Mouse (Mus musculus): Measurements from ENCODE around the gene Fgfr2. TPM values are rescaled to one million over a fixed set of nuclear protein-coding genes. Genes with fewer than 3 reads are reported as not detected.

Fgfr2 gene
- polyA plus RNA-seq, 1 experiment from 2014 or later, result 137 TPM

GRCm38 (mm10) chr7:132094666-132095065 is 1028.5 kb downstream of the Fgfr2 start:
- Histone ChIP-seq H3K4me3 (replicated peaks) (no peak overlapping the region), H3K4me1 (peaks cover 11% of the 10 kb centered on the region), H3K9ac (no peak overlapping the region), H3K27me3 (no peaks in the 10 kb centered on the region), H3K27ac (replicated peaks) (no peak overlapping the region), H3K9me3 (replicated peaks) (no peaks in the 10 kb centered on the region), H3K36me3 (no peaks in the 10 kb centered on the region), H3K4me2 (replicated peaks) (no peak overlapping the region)
- ATAC-seq (ENCODE audit: insufficient number of reproducible peaks, low FRiP score, low TSS enrichment, low read depth), result no peak
- WGBS, result 64% methylated on average over 7 of the region's 7 CpGs

GRCm38 (mm10) chr7:132091551-132091950 is 1031.6 kb downstream of the Fgfr2 start:
- H3K27ac ChIP-seq (replicated peaks), result no peak overlapping the region

GRCm38 (mm10) chr7:132088606-132089005 is 1034.5 kb downstream of the Fgfr2 start:
- no peaks in the 10 kb centered on the region for H3K36me3 ChIP-seq
- WGBS, result 58% methylated on average over 6 of the region's 6 CpGs
- H3K4me3 ChIP-seq (replicated peaks), result no peak overlapping the region
- H3K4me1 ChIP-seq, result no peaks in the 10 kb centered on the region
- H3K27ac ChIP-seq (replicated peaks), result no peak overlapping the region
- ATAC-seq (ENCODE audit: insufficient number of reproducible peaks, low FRiP score, low TSS enrichment, low read depth), result no peak
- H3K4me2 ChIP-seq (replicated peaks), result no peak overlapping the region
- H3K9ac ChIP-seq, result no peak overlapping the region
- no peaks in the 10 kb centered on the region for H3K9me3 ChIP-seq (replicated peaks)
- no peaks in the 10 kb centered on the region for H3K27me3 ChIP-seq

More at GRCm38 (mm10) chr7:132091551-132091950, 1031.6 kb downstream of the Fgfr2 start:
- WGBS, result 72% methylated on average over 7 of the region's 7 CpGs
- no peak overlapping the region for H3K4me2 ChIP-seq (replicated peaks)
- no peak overlapping the region for H3K9ac ChIP-seq
- H3K27me3 ChIP-seq, result no peaks in the 10 kb centered on the region
- H3K4me3 ChIP-seq (replicated peaks), result no peak overlapping the region
- H3K36me3 ChIP-seq, result no peaks in the 10 kb centered on the region
- no peak for ATAC-seq (ENCODE audit: insufficient number of reproducible peaks, low FRiP score, low TSS enrichment, low read depth)
- no peaks in the 10 kb centered on the region for H3K9me3 ChIP-seq (replicated peaks)
- no peaks in the 10 kb centered on the region; the same call in 1 of the 2 replicates for H3K4me1 ChIP-seq

GRCm38 (mm10) chr7:132088181-132088580 is 1035.0 kb downstream of the Fgfr2 start:
- Histone ChIP-seq H3K4me2 (replicated peaks) (no peak overlapping the region), H3K27me3 (no peaks in the 10 kb centered on the region), H3K9ac (no peak overlapping the region), H3K4me3 (replicated peaks) (no peak overlapping the region), H3K4me1 (no peaks in the 10 kb centered on the region), H3K9me3 (replicated peaks) (no peaks in the 10 kb centered on the region), H3K36me3 (no peaks in the 10 kb centered on the region), H3K27ac (replicated peaks) (no peak overlapping the region)
- no peak for ATAC-seq (ENCODE audit: insufficient number of reproducible peaks, low FRiP score, low TSS enrichment, low read depth)
- WGBS, result 46% methylated on average over 4 of the region's 4 CpGs

- H3K9ac ChIP-seq, result no peak overlapping the region
- no peaks in the 10 kb centered on the region for H3K27me3 ChIP-seq
- 0 out of 2 replicates have a peak, but pooled peaks cover 2% of the 10 kb centered on the region for H3K4me1 ChIP-seq
- no peaks in the 10 kb centered on the region for H3K36me3 ChIP-seq
- no peak overlapping the region for H3K4me2 ChIP-seq (replicated peaks)
- H3K9me3 ChIP-seq (replicated peaks), result no peaks in the 10 kb centered on the region
- WGBS, result 52% methylated on average over 1 of the region's 1 CpGs
- H3K4me3 ChIP-seq (replicated peaks), result no peak overlapping the region
- no peak for ATAC-seq (ENCODE audit: insufficient number of reproducible peaks, low FRiP score, low TSS enrichment, low read depth)
- no peak overlapping the region for H3K27ac ChIP-seq (replicated peaks)
Measured at GRCm38 (mm10) chr7:132075825-132076224, 1047.3 kb downstream of the Fgfr2 start.

GRCm38 (mm10) chr7:132074503-132074902 is 1048.6 kb downstream of the Fgfr2 start:
- no peaks in the 10 kb centered on the region for H3K36me3 ChIP-seq
- H3K9me3 ChIP-seq (replicated peaks), result no peaks in the 10 kb centered on the region
- H3K4me1 ChIP-seq, result 0 out of 2 replicates have a peak, but pooled peaks cover 2% of the 10 kb centered on the region
- ATAC-seq (ENCODE audit: insufficient number of reproducible peaks, low FRiP score, low TSS enrichment, low read depth), result no peak
- no peak overlapping the region for H3K4me2 ChIP-seq (replicated peaks)
- no peak overlapping the region for H3K27ac ChIP-seq (replicated peaks)
- 56% methylated on average over 3 of the region's 3 CpGs for WGBS
- no peak overlapping the region for H3K9ac ChIP-seq
- H3K4me3 ChIP-seq (replicated peaks), result no peak overlapping the region
- H3K27me3 ChIP-seq, result no peaks in the 10 kb centered on the region

- WGBS, result 84% methylated on average over 6 of the region's 6 CpGs
- Histone ChIP-seq H3K4me3 (replicated peaks) (no peak overlapping the region), H3K36me3 (no peaks in the 10 kb centered on the region), H3K4me1 (no peaks in the 10 kb centered on the region), H3K9me3 (replicated peaks) (no peaks in the 10 kb centered on the region), H3K27ac (replicated peaks) (no peak overlapping the region), H3K27me3 (no peaks in the 10 kb centered on the region), H3K4me2 (replicated peaks) (no peak overlapping the region), H3K9ac (no peak overlapping the region)
- no peak for ATAC-seq (ENCODE audit: insufficient number of reproducible peaks, low FRiP score, low TSS enrichment, low read depth)
Measured at GRCm38 (mm10) chr7:132070877-132071625, 1052.1 kb downstream of the Fgfr2 start.

- Histone ChIP-seq H3K4me2 (replicated peaks) (no peak overlapping the region), H3K9me3 (replicated peaks) (no peaks in the 10 kb centered on the region), H3K36me3 (no peaks in the 10 kb centered on the region), H3K27me3 (no peaks in the 10 kb centered on the region), H3K27ac (replicated peaks) (no peak overlapping the region), H3K4me1 (no peaks in the 10 kb centered on the region), H3K9ac (no peak overlapping the region), H3K4me3 (replicated peaks) (no peak overlapping the region)
- WGBS, result 69% methylated on average over 5 of the region's 5 CpGs
- ATAC-seq (ENCODE audit: insufficient number of reproducible peaks, low FRiP score, low TSS enrichment, low read depth), result no peak
Measured at GRCm38 (mm10) chr7:132067951-132068350, 1055.2 kb downstream of the Fgfr2 start.

- no peak for ATAC-seq (ENCODE audit: insufficient number of reproducible peaks, low FRiP score, low TSS enrichment, low read depth)
- Histone ChIP-seq H3K9ac (no peak overlapping the region), H3K4me3 (replicated peaks) (no peak overlapping the region), H3K27me3 (no peaks in the 10 kb centered on the region), H3K4me2 (replicated peaks) (no peak overlapping the region), H3K36me3 (no peaks in the 10 kb centered on the region), H3K9me3 (replicated peaks) (no peaks in the 10 kb centered on the region), H3K4me1 (no peaks in the 10 kb centered on the region), H3K27ac (replicated peaks) (no peak overlapping the region)
- 85% methylated on average over 5 of the region's 5 CpGs for WGBS
Measured at GRCm38 (mm10) chr7:132067511-132067910, 1055.6 kb downstream of the Fgfr2 start.

GRCm38 (mm10) chr7:132060116-132060515 is 1063.0 kb downstream of the Fgfr2 start:
- Histone ChIP-seq H3K36me3 (no peaks in the 10 kb centered on the region), H3K4me3 (replicated peaks) (no peak overlapping the region), H3K27me3 (0 out of 2 replicates have a peak, but pooled peaks cover 3% of the 10 kb centered on the region), H3K27ac (replicated peaks) (no peak overlapping the region), H3K4me1 (no peaks in the 10 kb centered on the region), H3K4me2 (replicated peaks) (no peak overlapping the region), H3K9ac (no peak overlapping the region), H3K9me3 (replicated peaks) (no peaks in the 10 kb centered on the region)
- 77% methylated on average over 7 of the region's 7 CpGs for WGBS
- ATAC-seq (ENCODE audit: insufficient number of reproducible peaks, low FRiP score, low TSS enrichment, low read depth), result no peak

GRCm38 (mm10) chr7:132056565-132056964 is 1066.6 kb downstream of the Fgfr2 start:
- no peak overlapping the region for H3K4me3 ChIP-seq (replicated peaks)
- H3K9me3 ChIP-seq (replicated peaks), result no peaks in the 10 kb centered on the region
- 0 out of 2 replicates have a peak, but pooled peaks cover 3% of the 10 kb centered on the region for H3K27me3 ChIP-seq
- no peak for ATAC-seq (ENCODE audit: insufficient number of reproducible peaks, low FRiP score, low TSS enrichment, low read depth)
- H3K4me1 ChIP-seq, result no peaks in the 10 kb centered on the region
- no peak overlapping the region for H3K9ac ChIP-seq
- 69% methylated on average over 7 of the region's 7 CpGs for WGBS
- H3K36me3 ChIP-seq, result no peaks in the 10 kb centered on the region
- H3K27ac ChIP-seq (replicated peaks), result no peak overlapping the region
- no peak overlapping the region for H3K4me2 ChIP-seq (replicated peaks)

GRCm38 (mm10) chr7:132046662-132047061 is 1076.5 kb downstream of the Fgfr2 start:
- H3K36me3 ChIP-seq, result no peaks in the 10 kb centered on the region
- no peaks in the 10 kb centered on the region for H3K4me1 ChIP-seq
- WGBS, result 35% methylated on average over 4 of the region's 4 CpGs
- no peaks in the 10 kb centered on the region for H3K9me3 ChIP-seq (replicated peaks)
- no peaks in the 10 kb centered on the region for H3K27me3 ChIP-seq
- H3K4me3 ChIP-seq (replicated peaks), result no peak overlapping the region
- H3K9ac ChIP-seq, result no peak overlapping the region
- ATAC-seq (ENCODE audit: insufficient number of reproducible peaks, low FRiP score, low TSS enrichment, low read depth), result no peak
- H3K4me2 ChIP-seq (replicated peaks), result no peak overlapping the region
- H3K27ac ChIP-seq (replicated peaks), result no peak overlapping the region

All from embryonic facial prominence, embryonic 15.5 days (tissue).